In the genomic region with DNA sequence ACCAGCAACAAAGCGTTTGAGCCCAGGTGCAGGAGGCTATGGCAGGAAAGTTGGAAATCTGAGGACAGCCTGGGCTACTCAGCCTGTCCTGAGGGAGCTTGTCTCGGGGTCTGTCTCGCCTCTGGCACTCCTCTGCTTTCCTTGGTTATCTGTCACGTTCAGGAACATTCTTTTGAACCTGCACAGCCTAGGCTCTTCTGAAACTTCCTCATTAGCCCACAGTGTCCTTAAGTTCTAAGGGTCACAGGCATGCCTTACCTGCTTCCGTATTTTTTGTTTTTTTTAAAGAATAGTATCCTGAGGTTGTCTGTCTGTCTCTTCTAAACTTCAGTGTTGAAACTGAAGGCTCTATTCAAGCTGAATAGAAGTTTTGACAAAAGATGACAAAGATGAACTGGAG, we compare ENCODE assay signal across 8 mouse cellular contexts. TPM values are rescaled to one million over a fixed set of nuclear protein-coding genes. Genes with fewer than 3 reads are reported as not detected.
DNase-seq lines count a peak whose midpoint lies in the region; ATAC-seq and TF ChIP-seq lines count a peak whose summit lies in the region.

A gene (minus strand): TSS at position 199 of the 400 bp plus-strand sequence.

- H3K4me1 ChIP-seq in cerebellum, adult 2 months (ENCODE audit: control insufficient read depth, insufficient read depth, low read length), result no peaks in the 10 kb centered on the region; the same call in 1 of the 2 replicates
- peaks cover 3% of the 10 kb centered on the region for H3K4me1 ChIP-seq in spleen, adult 2 months (ENCODE audit: control insufficient read depth, insufficient read depth, insufficient read length)
- peaks cover 39% of the 10 kb centered on the region for H3K4me1 ChIP-seq in heart, embryonic 12.5 days (replicated peaks)
- no peaks in the 10 kb centered on the region for H3K4me1 ChIP-seq in limb, embryonic 11.5 days (ENCODE audit: control insufficient read depth, insufficient read depth, low read length)

- no peaks in the 10 kb centered on the region for H3K9me3 ChIP-seq in heart, embryonic 12.5 days (replicated peaks)
- no peaks in the 10 kb centered on the region for H3K9me3 ChIP-seq in limb, embryonic 11.5 days (ENCODE audit: control insufficient read depth, low read length)

- no peak within 1 kb of the TSS for H3K27ac ChIP-seq in cerebellum, adult 2 months (ENCODE audit: insufficient read depth, low read length)
- peak within 1 kb of the TSS; percentile 24 for H3K27ac ChIP-seq in spleen, adult 2 months (ENCODE audit: insufficient read depth, low read length)
- H3K27ac ChIP-seq in heart, embryonic 12.5 days (ENCODE audit: poor library complexity, severe bottlenecking), result no peak within 1 kb of the TSS
- no peak within 1 kb of the TSS for H3K27ac ChIP-seq in limb, embryonic 11.5 days (replicated peaks; ENCODE audit: low read depth, low read length)

- ATAC-seq in heart, embryonic 12.5 days (ENCODE audit: insufficient number of reproducible peaks, low FRiP score), result no peak
- ATAC-seq in limb, embryonic 11.5 days (ENCODE audit: insufficient number of reproducible peaks, low FRiP score, low TSS enrichment, low read depth), result no peak

- DNase-seq in cerebellum, adult 2 months, result no peak
- DNase-seq in cerebellum, adult 11 months, result no peak
- no peak for DNase-seq in spleen, adult 2 months (ENCODE audit: low read depth in 1 of 2, low spot score in 2 of 2)
- no peak for DNase-seq in spleen, adult 18-20 months
- DNase-seq in limb, embryonic 11.5 days (ENCODE audit: low spot score), result no peak
- DNase-seq in ovary, postnatal 14 days (ENCODE audit: low spot score), result no peak
- no peak for DNase-seq in cerebellum, adult 9-11 months

- no peaks in the 10 kb centered on the region for H3K27me3 ChIP-seq in cerebellum, adult 2 months (ENCODE audit: control insufficient read depth, insufficient read depth, low read length)
- H3K27me3 ChIP-seq in spleen, adult 2 months (ENCODE audit: control insufficient read depth, insufficient read depth, low read length), result no peaks in the 10 kb centered on the region
- H3K27me3 ChIP-seq in heart, embryonic 12.5 days (replicated peaks), result no peaks in the 10 kb centered on the region; the same call in 1 of the 2 replicates
- no peaks in the 10 kb centered on the region for H3K27me3 ChIP-seq in limb, embryonic 11.5 days (ENCODE audit: control insufficient read depth, insufficient read depth, low read length)

- WGBS in cerebellum, adult 2 months, result 72% methylated on average over 5 of the region's 5 CpGs
- WGBS in spleen, adult 2 months, result 32% methylated on average over 5 of the region's 5 CpGs
- WGBS in heart, embryonic 12.5 days, result 33% methylated on average over 5 of the region's 5 CpGs
- 49% methylated on average over 5 of the region's 5 CpGs for WGBS in limb, embryonic 11.5 days

- no peaks in the 10 kb centered on the region for H3K36me3 ChIP-seq in spleen, adult 2 months (ENCODE audit: control insufficient read depth, insufficient read depth, low read length)
- no peaks in the 10 kb centered on the region for H3K36me3 ChIP-seq in heart, embryonic 12.5 days
- H3K36me3 ChIP-seq in limb, embryonic 11.5 days (ENCODE audit: control insufficient read depth, insufficient read depth, low read length), result no peaks in the 10 kb centered on the region

- no peak for TF ChIP-seq CTCF in cerebellum, adult 2 months (IDR thresholded peaks at IDR 0.05; ENCODE audit: borderline replicate concordance, insufficient read depth, low read depth, low read length)
- no peak for TF ChIP-seq CTCF in spleen, adult 2 months (IDR thresholded peaks at IDR 0.05; ENCODE audit: extremely low read depth, insufficient read depth, insufficient read length, insufficient replicate concordance)

- no peak within 1 kb of the TSS for H3K9ac ChIP-seq in heart, embryonic 12.5 days
- no peak within 1 kb of the TSS for H3K9ac ChIP-seq in limb, embryonic 11.5 days (ENCODE audit: low read length)

- TF ChIP-seq POLR2A in cerebellum, adult 2 months (IDR thresholded peaks at IDR 0.05; ENCODE audit: borderline replicate concordance, insufficient read depth, low read length), result no peak
- no peak for TF ChIP-seq POLR2A in spleen, adult 2 months (IDR thresholded peaks at IDR 0.05; ENCODE audit: low read depth, low read length)

- no peak within 1 kb of the TSS for H3K4me2 ChIP-seq in heart, embryonic 12.5 days
- no peak within 1 kb of the TSS for H3K4me2 ChIP-seq in limb, embryonic 11.5 days (ENCODE audit: low read depth, severe bottlenecking)

- H3K4me3 ChIP-seq in cerebellum, adult 2 months (replicated peaks; ENCODE audit: insufficient read depth, low read depth, low read length), result no peak within 1 kb of the TSS
- no peak within 1 kb of the TSS for H3K4me3 ChIP-seq in spleen, adult 2 months (ENCODE audit: extremely low read depth, insufficient read depth, insufficient read length)
- H3K4me3 ChIP-seq in heart, embryonic 12.5 days, result no peak within 1 kb of the TSS
- no peak within 1 kb of the TSS for H3K4me3 ChIP-seq in limb, embryonic 11.5 days (ENCODE audit: low read depth, low read length)

RNA-seq across cellular contexts. Expression of the gene that starts here (rescaled TPM):
- 41.1 and 44.7 TPM in 2 replicates for polyA plus RNA-seq in cerebellum, adult 2 months (2012; rRNA removed)
- polyA plus RNA-seq in spleen, adult 2 months (2012; rRNA removed), result 49.2 and 65.2 TPM in 2 replicates
- 43.0 and 45.6 TPM in 2 replicates for polyA plus RNA-seq in heart, embryonic 12.5 days (2016; fragmentation: Nextera tagmentation; extraction: Ambion mirVana)
- polyA plus RNA-seq in limb, embryonic 11.5 days (2014; fragmentation: Nextera tagmentation; extraction: Ambion mirVana), result 17.0 and 20.3 TPM in 2 replicates
